Mouse (Mus musculus) lung, embryonic 14.5 days (tissue): ENCODE measurements around the gene Apopt1. TPM values are rescaled to one million over a fixed set of nuclear protein-coding genes. Genes with fewer than 3 reads are reported as not detected.
"Not testable (repeated sequence)": the region's sequence is repeated elsewhere in the genome, so short reads cannot be mapped to it uniquely, and the experiment has no call there.

ENCODE experiments used
- ATAC-seq: fragments of 200-750 bp; cut with Nextera tagmentation; 2 replicates; pipeline ENCODE4 v1.8.0; 2017; ENCODE audit warnings: mild to moderate bottlenecking, moderate TSS enrichment, moderate library complexity; ENCODE audit not compliant: insufficient read depth
- DNase-seq: peaks from one replicate; pipeline ENCODE4 v3.0.0-alpha.2; 2015
- H3K27ac ChIP-seq: fragments of 300-500 bp; sonication (generic); 2 replicates; pipeline ENCODE4 v1.5.1; 2014; ENCODE audit warnings: low read depth, mild to moderate bottlenecking, moderate library complexity
- H3K27me3 ChIP-seq: fragments of 300-500 bp; sonication (generic); 2 replicates; pipeline ENCODE4 v1.6.1; 2014; ENCODE audit warnings: low read length, control low read depth; ENCODE audit not compliant: insufficient read depth
- H3K36me3 ChIP-seq: fragments of 300-500 bp; sonication (generic); 2 replicates; pipeline ENCODE4 v1.6.1; 2014; ENCODE audit warnings: control low read depth; ENCODE audit not compliant: insufficient read depth
- H3K4me1 ChIP-seq: fragments of 300-500 bp; sonication (generic); 2 replicates; pipeline ENCODE4 v1.6.1; 2014; ENCODE audit warnings: antibody characterized with exemption, control low read depth; ENCODE audit not compliant: insufficient read depth
- H3K4me2 ChIP-seq: fragments of 300-500 bp; sonication (generic); 2 replicates; pipeline ENCODE4 v1.6.1; 2014; ENCODE audit warnings: mild to moderate bottlenecking
- H3K4me3 ChIP-seq: fragments of 300-500 bp; sonication (generic); 2 replicates; pipeline ENCODE4 v1.5.1; 2014; ENCODE audit warnings: low read depth, low read length
- H3K9ac ChIP-seq: fragments of 300-500 bp; sonication (generic); 2 replicates; pipeline ENCODE4 v1.6.1; 2014
- H3K9me3 ChIP-seq: fragments of 300-500 bp; sonication (generic); 2 replicates; pipeline ENCODE4 v1.6.1; 2016; ENCODE audit warnings: low read depth, low read length, control low read depth
- CTCF ChIP-seq: IDR thresholded peaks from 2 replicates; pipeline ENCODE4 v1.5.1; 2016; ENCODE audit warnings: antibody characterized with exemption, low read depth
- WGBS: fragments of 180-500 bp; shearing (Covaris S2); extraction: QIAGEN DNeasy Blood & Tissue Kit; methylation state at CpG from one replicate; pipeline ENCODE4 v1.1.7; 2014; 5-methylcytosine and 5-hydroxymethylcytosine counted together
- polyA plus RNA-seq: library from polyadenylated mRNA; unstranded; fragments of >200 nt; fragmentation: Nextera tagmentation; extraction: Ambion mirVana; gene quantifications from 2 replicates; pipeline ENCODE4 v1.2.1, GENCODE M21; 2014

Apopt1 gene
- polyA plus RNA-seq, 1 experiment from 2014 or later: 57.3 TPM

GRCm38 (mm10) chr12:111705186-111705973, 7.7 kb upstream of the Apopt1 start:
- ATAC-seq: no peak
- Histone ChIP-seq H3K4me3 (no peak overlapping the region), H3K4me2 (no peak overlapping the region), H3K9me3 (no peaks in the 10 kb centered on the region), H3K4me1 (peaks cover 9% of the 10 kb centered on the region; the same call in 1 of the 2 replicates), H3K27ac (peak overlapping the region; percentile 20; the same call in 1 of the 2 replicates), H3K27me3 (no peaks in the 10 kb centered on the region), H3K36me3 (peaks cover 32% of the 10 kb centered on the region), H3K9ac (no peak overlapping the region)
- WGBS: 35% methylated on average over 15 of the region's 15 CpGs
- peak; percentile 37 for DNase-seq
- TF ChIP-seq CTCF: no peak

GRCm38 (mm10) chr12:111708181-111708580, 4.9 kb upstream of the Apopt1 start:
- Histone ChIP-seq H3K4me3 (no peak overlapping the region), H3K36me3 (peaks cover 40% of the 10 kb centered on the region), H3K4me1 (peaks cover 9% of the 10 kb centered on the region; the same call in 1 of the 2 replicates), H3K9ac (no peak overlapping the region), H3K27me3 (no peaks in the 10 kb centered on the region), H3K27ac (no peak overlapping the region), H3K9me3 (no peaks in the 10 kb centered on the region), H3K4me2 (no peak overlapping the region)
- no peak for TF ChIP-seq CTCF
- ATAC-seq (no peak), DNase-seq (peak; percentile 52)
- WGBS: 65% methylated on average over 4 of the region's 4 CpGs

- no peaks in the 10 kb centered on the region for H3K27me3 ChIP-seq
- 0 out of 2 replicates have a peak, but pooled peaks cover 4% of the 10 kb centered on the region for H3K4me1 ChIP-seq
- no peak overlapping the region for H3K27ac ChIP-seq
- 84% methylated on average over 10 of the region's 10 CpGs for WGBS
- H3K9ac ChIP-seq: no peak overlapping the region
- H3K36me3 ChIP-seq: peaks cover 44% of the 10 kb centered on the region
- ATAC-seq (no peak), DNase-seq (no peak)
- H3K4me2 ChIP-seq: no peak overlapping the region
- H3K4me3 ChIP-seq: no peak overlapping the region
- no peak for TF ChIP-seq CTCF
- no peaks in the 10 kb centered on the region for H3K9me3 ChIP-seq
Observed at GRCm38 (mm10) chr12:111710091-111710490, 3.0 kb upstream of the Apopt1 start.

- Histone ChIP-seq H3K27me3 (no peaks in the 10 kb centered on the region), H3K9ac (peak overlapping the region; percentile 97), H3K9me3 (no peaks in the 10 kb centered on the region), H3K27ac (peak overlapping the region; percentile 84), H3K36me3 (peaks cover 38% of the 10 kb centered on the region), H3K4me2 (peak overlapping the region; percentile 91), H3K4me3 (peak overlapping the region; percentile 98), H3K4me1 (no peaks in the 10 kb centered on the region)
- ATAC-seq (no peak; the same call in 1 of the 2 replicates), DNase-seq (peak; percentile 56)
- TF ChIP-seq CTCF: no peak
- under 1% methylated on average over 33 of the region's 33 CpGs for WGBS
Observed at GRCm38 (mm10) chr12:111712476-111712875, 585 bp upstream of the Apopt1 start.

- DNase-seq, H3K27ac ChIP-seq, H3K27me3 ChIP-seq, H3K4me1 ChIP-seq, ATAC-seq, H3K9me3 ChIP-seq: not testable (repeated sequence)
- H3K9ac ChIP-seq: peak overlapping the region; percentile 97
- 67% methylated on average over 6 of the region's 6 CpGs for WGBS
- H3K4me3 ChIP-seq: peak overlapping the region; percentile 98
- peaks cover 26% of the 10 kb centered on the region for H3K36me3 ChIP-seq
- H3K4me2 ChIP-seq: peak overlapping the region; percentile 91
Observed at GRCm38 (mm10) chr12:111713880-111714279, 819 bp downstream of the Apopt1 start.

GRCm38 (mm10) chr12:111716505-111716904, 3.4 kb downstream of the Apopt1 start:
- 95% methylated on average over 7 of the region's 7 CpGs for WGBS
- Histone ChIP-seq H3K36me3 (0 out of 2 replicates have a peak, but pooled peaks cover 4% of the 10 kb centered on the region), H3K4me2 (no peak overlapping the region), H3K9ac (no peak overlapping the region), H3K4me1 (no peaks in the 10 kb centered on the region), H3K4me3 (no peak overlapping the region), H3K9me3 (no peaks in the 10 kb centered on the region), H3K27me3 (no peaks in the 10 kb centered on the region), H3K27ac (no peak overlapping the region)
- no peak for TF ChIP-seq CTCF
- DNase-seq (no peak), ATAC-seq (no peak)

GRCm38 (mm10) chr12:111718656-111719055, 5.6 kb downstream of the Apopt1 start:
- DNase-seq (no peak), ATAC-seq (no peak)
- 57% methylated on average over 8 of the region's 8 CpGs for WGBS
- Histone ChIP-seq H3K4me1 (no peaks in the 10 kb centered on the region), H3K27me3 (no peaks in the 10 kb centered on the region), H3K27ac (no peak overlapping the region), H3K9me3 (no peaks in the 10 kb centered on the region), H3K4me2 (no peak overlapping the region), H3K9ac (no peak overlapping the region), H3K36me3 (peaks cover 10% of the 10 kb centered on the region; the same call in 1 of the 2 replicates), H3K4me3 (no peak overlapping the region)
- TF ChIP-seq CTCF: no peak
